Mouse (Mus musculus): ENCODE measurements around the gene Ankrd66.
"Not testable (repeated sequence)": the region's sequence is repeated elsewhere in the genome, so short reads cannot be mapped to it uniquely, and the experiment has no call there.

The Ankrd66 gene

DNA sequence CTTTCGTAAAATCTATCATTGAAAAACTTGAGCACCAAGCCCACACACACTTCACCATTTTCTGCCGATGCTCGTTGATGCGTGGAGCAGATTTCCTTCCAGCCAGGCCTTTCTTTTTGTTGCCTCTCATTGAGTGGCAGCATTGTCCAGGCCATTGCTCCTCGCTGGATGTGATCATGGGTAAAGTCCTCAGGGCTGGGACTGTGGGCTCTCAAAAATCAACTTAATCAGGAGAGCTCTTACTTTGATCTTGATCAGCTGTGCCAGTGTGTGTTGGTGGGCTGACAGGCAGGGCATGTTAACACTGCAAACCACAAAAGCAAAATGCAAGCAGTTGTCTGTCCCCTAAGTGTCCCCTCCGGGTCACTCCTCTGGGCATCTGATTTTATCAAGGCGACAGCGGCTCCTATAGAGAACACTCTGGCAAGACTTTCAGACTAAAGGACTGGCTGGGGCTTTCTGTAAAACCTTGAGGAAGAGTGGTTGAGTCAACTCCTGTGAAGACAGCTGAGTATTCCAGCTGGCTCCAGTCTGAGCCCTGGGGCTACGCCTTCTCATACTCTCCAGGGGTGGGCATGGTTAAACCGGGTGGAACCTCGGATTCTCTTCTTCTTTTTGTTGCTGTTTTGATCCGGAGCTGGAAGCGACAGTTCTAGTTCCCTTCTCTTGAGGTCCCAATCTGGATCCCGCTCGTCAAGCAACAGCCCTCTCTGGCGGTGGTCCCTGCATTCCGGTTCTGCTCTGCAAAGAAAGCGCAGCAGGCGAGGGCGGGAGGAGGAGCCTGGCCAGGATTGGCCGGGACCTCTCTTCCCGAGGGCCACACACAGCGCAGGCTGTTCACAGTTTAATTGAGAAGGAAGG, 8.8 kb downstream of the Ankrd66 start:
- peak; percentile 20 for DNase-seq

DNA sequence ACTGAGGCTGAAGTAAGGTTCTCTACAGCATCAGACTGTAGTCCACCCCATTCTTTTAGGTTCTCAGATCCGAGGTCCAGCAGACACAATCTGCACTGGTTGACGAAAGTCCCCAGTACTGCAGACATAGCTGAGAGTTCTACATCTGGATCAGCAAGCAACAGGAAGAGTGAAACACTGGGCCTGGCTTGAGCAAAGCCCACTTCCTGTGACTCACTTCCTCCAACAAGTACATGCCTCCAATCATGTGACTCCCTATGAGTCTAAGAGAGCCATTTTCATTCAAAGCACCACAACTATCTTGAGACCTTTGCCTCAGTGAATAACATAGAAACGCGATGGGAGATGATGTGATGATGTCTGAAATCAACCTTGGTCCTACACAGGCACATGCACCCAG, 12.2 kb downstream of the Ankrd66 start:
- DNase-seq, result no peak

DNA sequence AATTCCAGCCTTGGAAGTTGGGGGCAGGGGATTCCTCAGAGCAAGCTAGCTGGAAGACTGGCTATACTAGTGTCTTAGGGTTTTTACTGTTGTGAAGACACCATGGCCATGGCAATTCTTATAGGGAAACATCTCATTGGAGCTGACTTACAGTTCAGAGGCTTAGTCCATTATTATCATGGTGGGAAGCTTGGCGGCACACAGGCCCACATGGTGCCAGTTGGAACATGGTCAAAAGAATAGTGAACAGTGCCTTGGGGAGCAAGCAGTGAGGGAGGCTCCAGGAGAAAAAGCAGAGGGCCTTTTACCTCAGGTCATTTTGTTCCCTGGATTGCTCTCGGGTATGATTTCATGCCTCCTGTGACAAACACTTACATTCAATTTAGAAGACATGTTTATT, 12.9 kb downstream of the Ankrd66 start:
- DNase-seq, result no peak

DNA sequence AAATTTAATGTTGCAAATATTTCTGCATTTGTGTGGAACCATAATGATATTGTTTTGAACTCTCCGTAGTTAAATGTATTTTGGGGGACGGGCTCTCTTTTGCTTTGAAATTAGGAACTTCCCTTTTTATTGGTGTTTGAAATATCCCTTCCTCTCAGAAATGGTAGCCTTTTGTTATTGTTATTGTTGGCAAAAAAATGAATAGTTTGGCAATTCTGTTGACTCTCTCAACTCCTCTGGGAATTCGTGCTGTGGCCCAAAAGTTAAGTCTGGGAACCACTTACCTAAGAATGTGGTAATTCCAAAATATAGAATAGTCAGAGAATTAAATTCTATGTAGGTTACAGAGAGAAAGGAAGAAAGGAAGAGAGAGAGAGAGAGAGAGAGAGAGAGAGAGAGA, 23.3 kb downstream of the Ankrd66 start:
- DNase-seq, result no peak

DNA sequence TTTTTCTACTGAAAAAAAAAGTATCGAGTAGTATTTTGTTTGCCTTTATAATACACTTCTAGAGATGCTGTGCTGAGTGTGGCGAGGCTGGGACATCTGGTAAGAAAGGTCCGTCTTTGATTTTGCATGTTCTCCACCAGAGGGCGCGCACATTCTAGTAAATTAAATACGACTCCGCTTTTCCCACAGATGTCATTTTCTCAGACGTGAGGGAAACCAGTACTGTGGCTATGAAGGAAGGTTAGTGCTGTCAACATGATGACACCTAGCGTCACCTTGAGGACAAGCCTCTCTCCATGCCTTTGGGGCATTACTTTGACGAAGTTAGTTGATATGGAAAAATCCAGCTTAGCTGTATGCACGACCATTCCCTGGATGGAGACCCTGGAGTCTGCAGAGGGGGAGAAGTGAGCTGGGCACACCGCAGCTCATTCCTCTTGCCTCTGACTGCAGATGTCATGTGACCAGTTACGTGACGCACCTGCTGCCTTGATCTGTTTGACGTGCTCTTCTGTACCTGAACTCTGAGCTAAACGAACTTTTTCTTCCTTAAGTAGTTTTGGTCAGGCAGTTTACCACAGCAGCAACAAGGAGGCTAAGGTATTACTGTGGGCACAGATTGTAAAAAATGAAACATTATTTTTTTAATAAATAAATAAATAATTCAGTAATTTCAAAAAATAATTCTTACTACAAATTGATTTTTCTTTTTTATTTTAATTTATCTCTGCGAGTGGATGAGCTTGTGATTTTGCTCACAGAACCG, 24.6 kb downstream of the Ankrd66 start:
- peak; percentile 24 for DNase-seq

DNA sequence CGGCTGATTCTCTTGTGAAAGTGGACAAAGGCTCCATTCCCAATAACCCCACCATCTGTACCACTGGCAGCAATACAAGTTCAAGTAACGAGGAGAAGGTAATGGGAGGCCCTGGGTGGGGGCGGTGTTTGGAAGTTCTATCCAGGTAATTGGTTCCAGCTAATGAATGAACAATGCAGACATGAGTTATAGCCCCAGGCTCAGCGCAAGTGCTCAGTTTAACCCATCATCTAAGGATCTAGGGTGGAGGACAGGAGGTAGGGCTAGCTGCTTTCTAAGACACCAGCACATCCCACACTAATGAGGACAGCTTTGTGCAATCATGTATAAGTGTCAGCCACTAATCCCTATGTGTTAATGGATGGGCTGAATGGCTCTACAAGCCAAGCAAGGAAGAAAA, 32.7 kb downstream of the Ankrd66 start:
- no peak for DNase-seq

DNA sequence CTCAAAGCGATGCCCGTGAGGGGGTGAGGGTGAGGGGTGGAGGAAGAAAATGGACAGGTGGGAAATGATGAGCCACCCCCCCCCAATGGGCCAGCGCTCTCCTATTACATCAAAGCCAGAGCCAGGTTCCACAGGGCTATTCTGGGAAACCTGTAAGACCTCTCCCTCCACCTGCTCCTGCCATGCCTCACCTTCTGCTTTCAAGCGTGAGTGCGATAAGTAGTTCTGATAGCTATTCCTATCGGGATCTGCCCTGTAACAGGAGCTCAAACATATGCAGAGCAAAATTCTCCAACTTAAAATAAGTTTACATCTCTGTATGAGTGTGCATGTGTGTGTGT, 38.9 kb downstream of the Ankrd66 start:
- no peak for DNase-seq

DNA sequence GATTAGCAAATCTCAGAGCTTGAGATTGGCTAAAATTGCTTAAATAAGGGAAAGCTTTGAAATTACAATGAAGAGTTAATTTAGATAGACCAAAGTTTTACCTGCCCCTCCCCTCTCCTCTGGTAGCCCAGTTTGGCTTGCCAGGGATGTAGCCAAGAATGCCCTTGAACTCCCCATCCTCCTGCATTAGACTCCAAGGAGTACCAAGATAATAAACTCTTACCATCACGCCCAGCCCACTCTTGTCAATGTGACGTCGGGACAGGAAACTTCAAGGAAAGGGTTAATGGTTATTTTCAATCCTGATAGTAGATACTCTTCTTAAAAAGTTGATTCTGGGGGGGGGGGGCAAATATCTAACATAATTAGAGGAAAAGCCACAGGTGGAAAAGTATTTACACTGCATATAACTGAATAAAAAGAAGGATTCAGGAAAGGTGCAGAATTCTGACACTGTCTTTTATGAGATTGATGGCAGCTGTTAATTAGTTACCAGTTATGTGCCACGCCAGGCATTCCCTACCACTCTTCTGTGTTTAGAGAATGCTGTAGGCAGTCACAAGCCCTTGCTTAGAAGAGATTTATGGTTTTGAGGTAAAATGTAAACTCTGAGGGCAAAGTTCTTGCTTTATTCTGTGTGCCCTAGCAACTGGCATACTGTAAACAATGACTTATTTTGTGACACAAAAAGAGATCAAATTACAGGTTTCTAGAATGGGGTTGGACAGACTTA, 39.4 kb downstream of the Ankrd66 start:
- DNase-seq, result no peak

DNA sequence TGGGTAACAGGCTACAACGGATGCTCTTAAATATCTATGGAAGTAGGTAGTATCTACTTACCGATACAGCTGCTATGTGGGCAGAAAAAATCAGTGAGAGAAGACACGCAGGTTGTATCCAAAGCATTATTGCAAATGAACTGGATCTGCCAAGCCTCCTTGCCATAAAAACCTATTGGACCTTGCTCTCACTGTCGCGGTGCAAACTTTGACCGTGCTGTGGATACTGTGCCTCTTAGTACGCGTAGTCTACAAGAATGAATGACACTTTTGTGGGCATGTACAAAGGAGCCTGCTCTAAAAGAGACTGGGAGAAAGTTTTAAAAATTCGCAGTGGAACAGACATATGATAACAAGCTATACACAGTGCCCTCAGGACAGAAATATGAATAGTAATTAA, 40.8 kb downstream of the Ankrd66 start, which contains the start of gene Mep1a:
Gene Mep1a (minus strand): TSS at position 221 of the 400 bp plus-strand sequence.
- DNase-seq, result no peak

DNA sequence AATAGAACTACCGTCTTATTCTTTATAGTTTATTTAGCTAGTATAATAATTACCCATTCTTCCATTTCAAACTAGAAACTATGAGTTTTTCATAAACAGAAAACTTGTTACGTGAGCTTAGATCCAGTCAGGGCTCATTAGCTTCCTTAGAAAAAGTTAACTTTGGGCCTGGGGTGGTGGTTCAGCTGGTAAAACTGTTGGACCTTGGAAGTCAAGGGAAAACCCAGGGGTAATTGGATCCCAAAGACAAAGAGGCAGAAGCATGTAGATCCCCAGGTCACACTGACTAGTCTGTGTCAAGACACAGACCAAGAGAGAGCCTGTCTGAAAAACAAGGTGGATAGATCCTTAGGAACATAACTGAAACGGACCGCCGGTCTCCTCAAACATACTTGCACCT, 41.8 kb downstream of the Ankrd66 start:
- no peak for DNase-seq

DNA sequence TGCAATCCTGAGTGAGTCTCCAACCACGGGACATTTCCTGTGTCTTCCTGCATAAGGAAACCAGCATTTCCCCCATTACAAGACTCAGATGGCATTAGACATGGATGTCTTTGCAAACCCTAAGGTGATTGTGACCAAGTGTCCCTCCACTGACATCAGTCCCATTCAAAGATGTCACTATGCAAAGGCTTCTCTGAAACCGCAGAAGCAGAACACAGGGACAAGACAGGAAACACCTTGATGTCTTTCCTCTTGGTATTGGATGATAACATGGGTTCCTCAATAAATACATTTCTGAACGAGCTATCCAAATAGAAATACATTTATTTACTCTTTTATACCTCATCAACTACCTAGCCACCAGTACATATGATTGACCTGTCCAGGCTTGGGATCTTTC, 42.2 kb downstream of the Ankrd66 start:
- no peak for DNase-seq

DNA sequence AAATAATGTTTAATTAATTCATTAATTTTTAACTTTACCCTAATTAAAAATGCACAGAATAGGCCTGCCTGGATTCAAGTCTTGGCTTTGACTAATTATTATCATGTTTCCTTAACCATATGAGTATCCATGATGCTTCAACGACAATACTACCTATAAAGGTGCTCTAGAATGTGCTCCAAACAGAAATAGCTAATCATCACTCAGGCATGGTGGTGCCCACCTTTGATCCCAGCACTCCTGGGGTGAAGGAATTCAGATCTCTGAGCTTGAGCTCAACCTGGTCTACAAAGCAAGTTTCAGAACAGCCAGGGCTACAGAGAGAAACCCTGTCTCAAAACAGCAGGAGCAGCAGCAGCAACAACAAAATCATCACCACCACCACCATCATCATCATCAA, 42.9 kb downstream of the Ankrd66 start:
- no peak for DNase-seq

DNA sequence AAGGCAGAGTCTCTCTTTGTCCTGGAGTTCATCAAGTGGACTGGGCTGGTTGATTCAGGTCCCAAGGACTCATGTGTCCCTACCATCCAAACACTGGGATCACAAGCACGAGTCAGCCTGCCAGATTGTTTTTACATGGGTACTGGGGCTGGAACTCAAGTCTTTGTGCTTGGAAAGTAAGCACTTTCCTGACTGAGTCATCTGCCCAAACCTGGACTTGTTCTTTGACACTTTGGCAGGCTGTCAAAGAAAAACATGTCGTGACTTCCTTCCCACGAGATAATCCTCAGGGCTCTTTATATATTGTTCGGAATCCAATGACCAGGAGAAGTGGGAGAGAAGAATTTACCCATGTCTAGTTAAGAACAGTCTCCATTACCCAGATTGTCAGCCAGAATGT, 45.9 kb downstream of the Ankrd66 start:
- DNase-seq, result no peak

DNA sequence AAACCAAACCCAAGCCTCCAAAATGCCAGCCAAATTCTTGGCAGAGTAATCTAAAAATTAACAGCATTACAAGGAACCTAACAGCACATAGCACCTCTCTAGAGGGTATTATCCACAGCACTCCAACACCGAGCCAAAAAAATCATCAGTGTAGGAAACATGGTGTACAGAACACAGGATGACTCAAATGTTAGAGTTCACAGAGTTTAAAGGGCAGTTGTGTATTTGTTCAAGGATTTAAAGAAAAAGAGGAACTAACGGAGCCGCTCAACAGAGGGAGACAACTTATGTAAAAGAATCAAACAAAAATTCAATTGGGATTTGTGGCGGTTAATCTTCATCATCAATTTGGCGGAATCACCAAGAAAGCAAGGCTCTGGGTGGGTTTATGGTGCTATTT, 47.9 kb downstream of the Ankrd66 start:
- DNase-seq, result no peak

DNA sequence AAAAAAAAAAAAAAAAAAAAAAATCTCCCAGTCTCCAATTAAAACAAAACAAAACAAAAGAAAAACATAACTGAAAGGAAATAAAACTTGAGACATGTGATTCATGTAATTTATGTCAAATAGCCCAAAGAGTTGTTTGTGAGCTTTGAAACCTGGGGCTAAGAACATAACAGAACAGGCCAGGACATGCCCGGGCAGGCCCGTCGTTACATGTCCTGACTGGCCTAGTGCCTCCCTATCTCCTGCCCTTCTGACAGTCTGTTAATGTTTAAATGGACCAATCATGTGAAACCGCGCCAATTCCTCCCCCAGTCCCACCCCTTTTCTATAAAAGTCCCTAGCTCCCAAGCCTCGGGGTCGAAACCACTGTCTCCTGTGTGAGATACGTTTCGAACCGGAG, 53.1 kb downstream of the Ankrd66 start:
- DNase-seq, result not testable (repeated sequence)

DNA sequence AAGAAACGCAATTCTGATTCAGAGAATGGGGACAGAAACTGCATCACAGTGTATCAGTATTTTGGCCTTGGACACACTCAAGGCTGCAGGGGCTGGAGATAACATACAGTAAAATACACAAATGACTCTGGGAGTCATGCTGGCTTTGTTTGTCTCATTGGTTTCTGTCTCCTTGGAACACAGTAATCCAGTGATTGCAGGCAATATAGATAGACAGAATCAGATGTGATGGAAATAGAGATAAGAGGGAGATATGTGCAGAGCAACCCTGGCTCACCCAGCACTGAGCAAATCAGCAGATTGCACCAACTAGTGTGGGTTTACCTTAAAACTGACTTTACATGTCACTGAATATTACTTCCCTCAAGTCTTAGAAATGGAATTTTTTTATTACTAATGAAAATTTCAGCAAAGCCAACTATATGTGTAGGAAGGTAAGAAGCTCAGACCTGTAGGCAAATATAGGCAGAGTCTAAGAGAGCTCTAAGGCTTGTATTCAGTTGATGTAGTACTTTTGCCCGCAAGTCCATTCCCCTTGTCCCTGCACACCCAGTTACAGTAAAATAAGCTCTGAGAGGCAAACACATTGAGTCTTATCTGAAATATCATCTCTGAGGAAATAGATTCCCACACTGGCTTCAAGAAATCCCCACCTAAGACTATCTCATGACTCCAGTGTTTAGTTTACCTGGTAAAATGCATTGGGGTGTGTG, 54.8 kb downstream of the Ankrd66 start:
- no peak for DNase-seq

DNA sequence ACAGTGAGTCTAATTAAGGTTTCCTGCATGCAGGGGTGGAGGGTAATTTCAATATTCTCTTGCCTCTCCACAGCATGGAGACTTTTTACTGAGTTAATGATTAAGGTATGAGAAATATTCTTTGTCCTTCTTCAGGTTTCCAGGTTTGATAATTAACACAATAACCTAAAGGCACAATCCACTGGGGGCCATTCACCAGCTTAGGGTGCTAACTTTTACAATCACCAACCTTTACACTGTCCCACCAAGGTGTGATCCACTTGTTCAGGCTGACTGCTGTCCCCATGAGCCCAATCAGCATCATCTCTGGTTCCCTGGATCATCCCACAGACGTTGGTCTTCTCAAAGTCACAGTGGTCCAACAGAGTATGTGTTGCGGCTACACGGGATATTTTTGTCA, 57.5 kb downstream of the Ankrd66 start:
- no peak for DNase-seq

All from cerebellum, adult 9-11 months (tissue).